Mouse (Mus musculus) cerebellum, adult 2 months (tissue): ENCODE results near the gene Tmem223. TPM values are rescaled to one million over a fixed set of nuclear protein-coding genes. Genes with fewer than 3 reads are reported as not detected.

ENCODE experiments used
- DNase-seq, 2 experiments: peaks; one replicate each; pipeline ENCODE4 v3.0.0; 2021
- H3K27ac ChIP-seq: fragments of 200-500 bp; 2 replicates; pipeline ENCODE4 v1.5.1; 2012; ENCODE audit warnings: low read length, control low read depth, inconsistent platforms; ENCODE audit not compliant: insufficient read depth
- H3K27me3 ChIP-seq: fragments of 200-500 bp; 2 replicates; pipeline ENCODE4 v1.6.1; 2012; ENCODE audit warnings: inconsistent platforms, mild to moderate bottlenecking, low read length, moderate library complexity; ENCODE audit not compliant: control insufficient read depth, insufficient read depth
- H3K4me1 ChIP-seq: fragments of 200-500 bp; 2 replicates; pipeline ENCODE4 v1.6.1; 2011; ENCODE audit warnings: low read length; ENCODE audit not compliant: control insufficient read depth, insufficient read depth
- H3K4me3 ChIP-seq: fragments of 200-500 bp; replicated peaks from 2 replicates; pipeline ENCODE3; 2011; ENCODE audit warnings: mild to moderate bottlenecking, low read depth, low read length, control low read depth; ENCODE audit not compliant: insufficient read depth
- CTCF ChIP-seq: fragments of 200-500 bp; IDR thresholded peaks from 2 replicates; pipeline ENCODE4 v1.5.1; 2011; ENCODE audit warnings: low read depth, mild to moderate bottlenecking, control low read depth, low read length, moderate library complexity, borderline replicate concordance; ENCODE audit not compliant: insufficient read depth
- POLR2A ChIP-seq: fragments of 200-500 bp; IDR thresholded peaks from 2 replicates; pipeline ENCODE4 v1.6.1; 2011; ENCODE audit warnings: low read length, control low read depth, borderline replicate concordance; ENCODE audit not compliant: insufficient read depth
- WGBS: fragments of 180-500 bp; shearing (Covaris S2); methylation state at CpG from one replicate; pipeline ENCODE4 v1.1.7; 2018; 5-methylcytosine and 5-hydroxymethylcytosine counted together
- polyA plus RNA-seq: library from polyadenylated mRNA; depleted of rRNA; stranded (reverse); fragments of >200 nt; gene quantifications from 2 replicates; pipeline ENCODE4 v1.2.3, GENCODE M21; 2012

The Tmem223 gene
- polyA plus RNA-seq, 1 experiment: 169 TPM

DNA sequence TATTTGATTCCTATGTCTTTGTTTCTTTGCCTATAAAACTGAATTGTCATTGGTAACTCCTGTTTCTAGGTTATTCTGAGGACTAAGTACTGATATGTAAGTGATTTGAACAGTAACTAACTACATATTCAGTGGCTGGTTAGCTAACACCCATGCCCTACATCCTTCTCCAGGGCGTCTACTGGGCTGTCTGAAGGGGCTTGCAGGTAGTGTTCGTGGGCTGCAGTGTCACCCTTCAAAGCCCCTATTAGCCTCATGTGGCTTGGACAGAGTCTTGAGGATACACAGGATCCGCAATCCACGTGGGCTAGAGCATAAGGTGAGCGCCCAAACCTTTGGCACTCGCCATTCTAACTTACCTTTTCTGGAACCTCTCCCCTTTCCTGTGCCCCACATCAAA is 31.1 kb upstream of the Tmem223 start:
- Histone ChIP-seq H3K4me1 (peaks cover 6% of the 10 kb centered on the region; the same call in 1 of the 2 replicates), H3K27ac (no peak overlapping the region), H3K27me3 (no peaks in the 10 kb centered on the region), H3K4me3 (no peak overlapping the region)
- no peak for DNase-seq
- TF ChIP-seq CTCF (no peak), POLR2A (no peak)
- 92% methylated on average over 6 of the region's 6 CpGs for WGBS

DNA sequence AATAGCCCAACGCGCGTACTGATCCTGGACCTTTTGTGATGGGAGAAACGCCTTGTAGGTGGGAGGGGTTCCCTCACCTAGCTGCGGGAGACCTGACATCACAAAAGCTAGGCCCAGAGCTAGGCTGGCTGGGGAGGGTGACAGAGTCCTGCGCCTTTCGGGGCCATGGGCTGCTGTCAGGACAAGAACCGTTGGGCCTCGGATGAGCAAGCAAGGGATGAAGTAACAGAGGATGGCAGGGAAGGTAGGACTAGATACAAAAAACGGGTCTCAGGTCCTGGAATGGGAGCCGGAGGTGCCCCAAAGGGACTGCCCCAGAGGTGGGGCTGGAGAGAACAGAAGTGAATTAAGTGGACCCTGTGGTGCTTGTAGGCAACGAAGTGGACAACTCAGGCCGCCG is 30.2 kb upstream of the Tmem223 start, which contains the start of gene 1700092M07Rik:
1700092M07Rik (plus strand) TSS at position 116 of the 400 bp plus-strand sequence.
- peak within 1 kb of the TSS; percentile 77 for H3K27ac ChIP-seq
- TF ChIP-seq POLR2A (no peak), CTCF (no peak)
- peak in 1 of 2 experiments; percentile 33 for DNase-seq
- peaks cover 6% of the 10 kb centered on the region; the same call in 1 of the 2 replicates for H3K4me1 ChIP-seq
- H3K27me3 ChIP-seq: no peaks in the 10 kb centered on the region
- H3K4me3 ChIP-seq: peak within 1 kb of the TSS; percentile 62
- 50% methylated on average over 14 of the region's 14 CpGs for WGBS

DNA sequence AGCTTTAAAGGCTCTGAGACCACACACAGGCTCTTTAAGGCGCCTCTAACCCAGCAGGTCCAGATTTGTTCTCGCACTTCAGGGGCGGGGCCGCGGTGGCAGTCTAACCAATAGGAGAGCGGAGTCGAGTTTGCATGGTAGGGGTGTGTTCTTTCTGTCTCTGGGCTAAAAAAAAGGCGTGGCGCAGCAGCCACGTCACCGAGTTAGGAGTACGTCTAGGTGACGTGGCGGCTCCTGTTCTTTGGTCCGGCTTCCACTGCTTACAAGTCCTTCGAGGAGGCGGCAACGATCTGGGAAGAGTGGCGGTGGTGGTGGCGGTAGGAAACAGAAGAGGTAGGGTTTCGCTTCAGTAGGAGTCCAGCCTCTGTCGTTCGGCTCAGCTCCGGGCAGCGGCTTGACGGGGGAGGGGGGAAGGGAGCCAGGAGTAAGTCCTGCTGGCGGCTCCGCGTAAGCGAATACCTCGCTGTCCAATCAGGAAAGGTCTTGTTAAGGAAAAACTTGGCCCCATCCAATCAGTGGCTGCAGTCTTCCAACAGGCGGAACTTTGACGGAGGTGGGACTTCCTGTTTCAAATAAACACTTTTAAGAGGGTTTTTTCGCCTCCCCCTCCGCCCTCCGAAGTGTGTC is 29.4 kb upstream of the Tmem223 start, which contains the start of gene Stx5a:
Stx5a (plus strand) TSS at position 171 of the 627 bp plus-strand sequence.
- TF ChIP-seq POLR2A: peak; percentile 54; the same call in 1 of the 2 replicates
- no peak for TF ChIP-seq CTCF
- Histone ChIP-seq H3K4me1 (peaks cover 6% of the 10 kb centered on the region; the same call in 1 of the 2 replicates), H3K4me3 (peak within 1 kb of the TSS; percentile 62), H3K27ac (peak within 1 kb of the TSS; percentile 77), H3K27me3 (no peaks in the 10 kb centered on the region)
- DNase-seq: peak; percentile 96 to 97
- under 1% methylated on average over 36 of the region's 36 CpGs for WGBS

DNA sequence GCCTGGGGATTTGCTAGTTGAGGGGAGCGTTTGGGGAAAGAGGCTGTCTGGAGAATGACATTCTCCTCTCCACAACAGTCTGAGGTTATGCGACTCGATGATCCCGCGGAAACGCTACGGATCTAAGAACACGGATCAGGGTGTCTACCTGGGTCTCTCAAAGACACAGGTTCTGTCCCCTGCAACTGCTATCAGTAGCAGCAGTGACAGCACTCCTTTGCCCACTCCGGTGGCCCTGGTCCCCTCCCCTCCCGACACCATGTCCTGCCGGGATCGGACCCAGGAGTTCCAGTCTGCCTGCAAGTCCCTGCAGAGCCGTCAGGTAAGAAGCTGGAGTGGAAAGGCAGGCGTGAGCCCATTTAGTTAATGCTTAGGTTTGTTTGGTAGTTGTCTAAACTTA is 28.6 kb upstream of the Tmem223 start:
- Histone ChIP-seq H3K4me3 (peak overlapping the region; percentile 62), H3K27ac (peak overlapping the region; percentile 11; the same call in 1 of the 2 replicates), H3K4me1 (peaks cover 6% of the 10 kb centered on the region; the same call in 1 of the 2 replicates), H3K27me3 (no peaks in the 10 kb centered on the region)
- no peak for TF ChIP-seq POLR2A
- no peak for TF ChIP-seq CTCF
- peak in 1 of 2 experiments; percentile 24 for DNase-seq
- 17% methylated on average over 14 of the region's 14 CpGs for WGBS

DNA sequence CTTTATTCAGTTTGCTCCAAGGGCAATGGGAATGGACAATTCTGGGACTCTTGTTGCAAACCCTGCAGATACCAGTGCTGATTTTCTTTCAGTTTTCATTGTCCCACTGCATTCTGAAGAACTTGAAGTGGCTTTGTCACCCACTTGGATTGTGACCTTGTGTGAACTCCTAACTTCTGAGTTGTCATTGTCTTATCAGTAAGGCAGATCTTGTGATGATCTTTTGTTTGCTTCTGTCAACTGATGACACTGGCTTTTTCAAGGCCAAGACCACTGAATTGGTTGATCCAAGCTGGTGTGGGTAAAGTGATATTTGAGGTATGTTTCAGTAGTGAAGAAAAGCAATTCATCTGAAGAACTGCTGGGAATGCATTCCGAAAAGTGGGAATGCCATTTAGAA is 25.4 kb upstream of the Tmem223 start:
- WGBS: 100% methylated on average over 1 of the region's 1 CpGs
- TF ChIP-seq CTCF (no peak), POLR2A (no peak)
- DNase-seq: no peak

DNA sequence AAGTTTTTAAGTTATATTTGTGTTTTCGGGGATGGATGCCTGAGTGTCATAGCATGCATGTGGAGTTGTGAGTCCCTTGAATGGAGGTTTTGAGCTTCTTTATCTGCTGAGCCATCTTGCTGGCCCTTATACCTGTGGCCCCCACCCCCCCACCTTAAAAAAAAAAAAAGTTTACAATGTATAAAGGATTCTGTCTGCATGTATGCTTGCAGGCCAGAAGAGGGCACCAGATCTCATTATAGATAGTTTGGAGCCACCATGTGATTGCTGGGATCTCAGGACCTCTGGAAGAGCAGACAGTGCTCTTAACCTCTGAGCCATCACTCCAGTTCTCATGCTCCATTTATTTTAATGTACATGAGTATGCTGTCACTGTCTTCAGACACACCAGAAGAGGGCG is 23.4 kb upstream of the Tmem223 start:
- Histone ChIP-seq H3K4me1 (peaks cover 3% of the 10 kb centered on the region; the same call in 1 of the 2 replicates), H3K4me3 (no peak overlapping the region), H3K27me3 (no peaks in the 10 kb centered on the region), H3K27ac (no peak overlapping the region)
- TF ChIP-seq CTCF (no peak), POLR2A (no peak)
- 69% methylated on average over 2 of the region's 2 CpGs for WGBS
- DNase-seq: no peak

More for the DNA sequence above, 25.4 kb upstream of the Tmem223 start:
- no peak overlapping the region for H3K4me3 ChIP-seq
- no peak overlapping the region for H3K27ac ChIP-seq
- H3K4me1 ChIP-seq: peaks cover 6% of the 10 kb centered on the region; the same call in 1 of the 2 replicates
- H3K27me3 ChIP-seq: no peaks in the 10 kb centered on the region

DNA sequence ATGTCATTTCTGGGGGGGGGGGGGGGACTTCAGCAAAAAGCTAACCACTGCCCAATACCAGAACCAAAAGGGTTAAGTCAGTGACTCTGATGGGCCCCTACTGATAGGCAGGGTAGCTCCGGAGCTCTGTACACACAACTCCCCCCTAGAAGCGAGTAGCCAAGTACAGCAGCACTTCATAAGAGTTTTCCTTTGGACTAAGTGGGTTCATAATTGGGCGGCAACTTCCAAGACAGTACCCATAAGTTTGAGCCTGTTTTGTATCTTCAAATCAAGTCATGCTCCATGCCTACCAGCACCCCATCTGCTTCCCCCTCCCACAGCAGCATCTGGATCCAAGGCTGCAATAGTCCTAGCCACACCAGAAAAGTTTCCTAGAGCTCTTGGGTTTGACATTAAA is 15.1 kb upstream of the Tmem223 start:
- no peak for DNase-seq
- TF ChIP-seq POLR2A (no peak), CTCF (no peak)
- no peak overlapping the region for H3K4me3 ChIP-seq
- no peaks in the 10 kb centered on the region for H3K4me1 ChIP-seq
- 49% methylated on average over 3 of the region's 3 CpGs for WGBS
- no peaks in the 10 kb centered on the region for H3K27me3 ChIP-seq
- no peak overlapping the region for H3K27ac ChIP-seq

DNA sequence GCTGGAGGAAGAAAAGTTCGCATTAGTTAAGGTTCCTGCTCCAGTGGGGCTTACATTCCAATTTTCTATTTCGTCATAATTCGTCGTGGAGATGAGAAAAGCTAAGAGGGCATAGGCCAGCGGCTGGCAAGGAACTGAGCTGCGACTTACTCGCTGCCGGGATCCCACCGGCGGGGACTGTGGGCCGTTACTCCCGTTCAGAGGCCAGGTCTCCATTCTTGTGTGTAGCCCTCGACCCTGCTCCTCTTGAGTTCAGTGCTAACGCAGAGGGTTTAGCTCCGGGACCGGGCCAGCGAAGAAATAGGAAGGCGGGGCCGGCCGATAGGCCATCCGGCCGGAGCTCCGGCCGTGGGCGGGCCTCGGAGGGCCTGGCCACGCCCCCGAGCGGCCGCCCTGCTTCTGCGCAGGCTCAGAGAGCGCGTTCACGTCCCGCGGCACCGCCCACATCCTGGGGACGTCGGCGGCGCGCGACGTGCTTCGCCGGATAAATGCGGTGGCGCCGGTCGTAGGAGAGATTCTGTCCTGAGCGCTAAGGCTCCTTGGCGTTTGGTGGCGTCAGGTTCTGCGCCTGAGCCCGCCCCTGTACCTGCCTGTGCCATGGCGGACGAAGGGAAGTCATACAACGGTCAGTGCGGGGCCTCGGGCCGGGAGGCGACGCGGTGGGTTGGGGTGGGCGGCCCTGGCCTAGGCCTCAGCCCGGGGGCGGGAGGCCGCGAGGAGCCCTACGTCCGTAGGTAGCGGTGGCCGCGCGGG is 14.0 kb upstream of the Tmem223 start, which contains the start of gene Nxf1:
Nxf1 (plus strand) TSS at position 439 of the 753 bp plus-strand sequence.
- under 1% methylated on average over 75 of the region's 75 CpGs for WGBS
- peak; percentile 90 to 91 for DNase-seq
- Histone ChIP-seq H3K4me3 (peak within 1 kb of the TSS; percentile 95), H3K4me1 (no peaks in the 10 kb centered on the region), H3K27ac (peak within 1 kb of the TSS; percentile 58; the same call in 1 of the 2 replicates), H3K27me3 (no peaks in the 10 kb centered on the region)
- no peak for TF ChIP-seq CTCF
- TF ChIP-seq POLR2A: peak; percentile 88
